Mouse (Mus musculus): ENCODE measurements around the gene Ets1. TPM values are rescaled to one million over a fixed set of nuclear protein-coding genes. Genes with fewer than 3 reads are reported as not detected.

The Ets1 gene
- polyA plus RNA-seq, 1 experiment from 2014 or later: 18.1 TPM

DNA sequence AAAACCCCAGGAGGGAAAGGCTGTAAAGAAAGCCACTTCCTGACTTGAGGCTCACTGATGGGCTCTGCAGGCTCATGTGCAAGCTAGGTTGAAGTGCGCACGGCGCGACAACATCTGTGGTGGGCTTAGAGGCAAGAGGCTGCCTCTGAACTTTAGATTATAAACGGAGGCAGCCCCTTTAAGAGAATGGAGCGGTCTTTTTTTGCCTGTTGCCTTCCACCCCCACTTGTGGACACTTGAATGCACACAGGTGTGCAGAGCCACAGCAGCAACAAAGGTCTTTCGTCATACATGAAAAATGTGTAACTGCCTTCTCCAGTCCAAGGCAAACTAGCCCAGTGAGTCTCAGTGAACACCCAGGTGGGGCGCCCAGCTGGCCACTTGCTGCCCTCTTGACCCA is 110.0 kb downstream of the Ets1 start:
- Histone ChIP-seq H3K4me1 (ENCODE audit: insufficient read depth) (peaks cover 3% of the 10 kb centered on the region; the same call in 1 of the 2 replicates), H3K27me3 (ENCODE audit: insufficient read depth, low read length) (no peaks in the 10 kb centered on the region), H3K4me2 (ENCODE audit: low read depth, low read length) (no peak overlapping the region), H3K9me3 (ENCODE audit: low read length) (no peaks in the 10 kb centered on the region), H3K36me3 (replicated peaks; ENCODE audit: insufficient read depth, low read length) (peaks cover 16% of the 10 kb centered on the region), H3K27ac (ENCODE audit: low read depth) (no peak overlapping the region), H3K9ac (replicated peaks) (no peak overlapping the region), H3K4me3 (ENCODE audit: low read depth, low read length) (no peak overlapping the region)
- TF ChIP-seq CTCF (IDR thresholded peaks at IDR 0.05; ENCODE audit: low read depth) (no peak), EP300 (IDR thresholded peaks at IDR 0.05; ENCODE audit: low read depth) (no peak)
- DNase-seq (no peak), ATAC-seq (no peak)
- WGBS (ENCODE audit: insufficient replicate concordance): 63% methylated on average over 8 of the region's 8 CpGs

DNA sequence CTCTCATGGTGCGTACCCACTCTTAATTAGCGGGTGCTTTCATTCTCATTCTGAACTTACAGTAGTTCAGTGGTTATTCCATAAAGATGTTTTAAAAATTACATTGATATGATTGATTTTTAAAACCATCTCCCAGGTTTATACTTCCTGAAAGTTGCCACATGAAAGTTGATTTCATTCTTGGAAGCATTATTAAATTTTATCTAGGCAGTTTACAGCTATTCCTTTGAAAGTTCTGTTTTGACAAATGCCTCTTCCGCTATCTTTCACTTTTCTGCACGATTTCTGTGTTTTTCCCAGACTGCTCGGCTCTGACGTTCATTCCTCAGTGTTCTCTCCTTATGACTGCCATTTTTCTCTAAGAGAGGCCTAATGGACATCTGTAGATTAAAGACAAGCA is 110.6 kb downstream of the Ets1 start:
- no peak for TF ChIP-seq CTCF (IDR thresholded peaks at IDR 0.05; ENCODE audit: low read depth)
- no peak for TF ChIP-seq EP300 (IDR thresholded peaks at IDR 0.05; ENCODE audit: low read depth)
- H3K4me3 ChIP-seq (ENCODE audit: low read depth, low read length): no peak overlapping the region
- ATAC-seq (no peak), DNase-seq (no peak)
- no peaks in the 10 kb centered on the region for H3K9me3 ChIP-seq (ENCODE audit: low read length)
- no peak overlapping the region for H3K9ac ChIP-seq (replicated peaks)
- H3K27ac ChIP-seq (ENCODE audit: low read depth): no peak overlapping the region
- H3K36me3 ChIP-seq (replicated peaks; ENCODE audit: insufficient read depth, low read length): peaks cover 17% of the 10 kb centered on the region
- peaks cover 3% of the 10 kb centered on the region; the same call in 1 of the 2 replicates for H3K4me1 ChIP-seq (ENCODE audit: insufficient read depth)
- no peaks in the 10 kb centered on the region for H3K27me3 ChIP-seq (ENCODE audit: insufficient read depth, low read length)
- no peak overlapping the region for H3K4me2 ChIP-seq (ENCODE audit: low read depth, low read length)
- WGBS (ENCODE audit: insufficient replicate concordance): 79% methylated on average over 6 of the region's 6 CpGs

DNA sequence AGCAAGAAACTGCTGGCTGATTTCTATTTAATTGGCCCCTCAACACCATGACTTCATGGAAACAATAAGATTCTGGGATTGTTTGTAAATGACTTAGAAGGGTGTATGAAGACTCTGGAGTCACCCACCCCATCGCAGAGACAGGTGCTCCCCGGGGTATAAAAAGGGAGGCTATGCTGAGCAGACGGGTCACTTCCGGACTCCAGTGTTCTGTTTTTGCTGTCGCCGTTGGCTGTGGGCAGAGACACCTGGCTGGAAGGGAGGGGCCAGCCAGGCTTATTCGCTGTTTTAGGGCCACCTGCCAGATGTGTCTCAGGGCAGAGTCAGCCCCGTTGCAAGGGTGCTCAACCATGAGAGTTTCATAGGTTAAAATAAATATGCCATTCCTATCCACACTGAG is 111.6 kb downstream of the Ets1 start:
- 75% methylated on average over 8 of the region's 8 CpGs for WGBS (ENCODE audit: insufficient replicate concordance)
- Histone ChIP-seq H3K4me3 (ENCODE audit: low read depth, low read length) (no peak overlapping the region), H3K4me1 (ENCODE audit: insufficient read depth) (peaks cover 3% of the 10 kb centered on the region; the same call in 1 of the 2 replicates), H3K27me3 (ENCODE audit: insufficient read depth, low read length) (no peaks in the 10 kb centered on the region), H3K9me3 (ENCODE audit: low read length) (no peaks in the 10 kb centered on the region), H3K27ac (ENCODE audit: low read depth) (peak overlapping the region; percentile 64), H3K9ac (replicated peaks) (no peak overlapping the region), H3K4me2 (ENCODE audit: low read depth, low read length) (no peak overlapping the region), H3K36me3 (replicated peaks; ENCODE audit: insufficient read depth, low read length) (peaks cover 17% of the 10 kb centered on the region)
- TF ChIP-seq EP300 (IDR thresholded peaks at IDR 0.05; ENCODE audit: low read depth): no peak
- no peak for TF ChIP-seq CTCF (IDR thresholded peaks at IDR 0.05; ENCODE audit: low read depth)
- ATAC-seq (no peak), DNase-seq (peak; percentile 33)

DNA sequence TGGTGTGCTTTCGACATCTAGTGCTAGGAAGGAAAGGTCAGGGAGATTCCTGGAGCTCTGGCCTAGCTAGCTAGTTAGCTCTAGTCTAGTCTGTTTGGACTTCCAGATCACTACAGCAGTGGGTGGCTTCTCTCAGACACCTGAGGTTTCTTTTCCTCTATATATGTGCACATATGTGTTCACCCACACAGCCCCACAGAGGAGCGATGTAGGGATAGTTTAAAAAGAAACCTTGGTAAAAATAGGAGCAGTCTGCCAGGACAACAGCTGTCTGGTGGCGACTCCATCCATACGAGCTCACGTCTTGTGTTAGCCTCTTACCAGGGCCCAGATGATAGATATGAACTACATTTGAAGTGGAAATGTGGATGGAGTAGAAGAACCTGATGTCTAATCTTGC is 112.5 kb downstream of the Ets1 start:
- Histone ChIP-seq H3K9me3 (ENCODE audit: low read length) (no peaks in the 10 kb centered on the region), H3K36me3 (replicated peaks; ENCODE audit: insufficient read depth, low read length) (peaks cover 22% of the 10 kb centered on the region), H3K27me3 (ENCODE audit: insufficient read depth, low read length) (no peaks in the 10 kb centered on the region), H3K27ac (ENCODE audit: low read depth) (0 out of 2 replicates have a peak overlapping the region, but pooled peaks have one; percentile 6), H3K4me3 (ENCODE audit: low read depth, low read length) (no peak overlapping the region), H3K4me1 (ENCODE audit: insufficient read depth) (no peaks in the 10 kb centered on the region), H3K4me2 (ENCODE audit: low read depth, low read length) (no peak overlapping the region), H3K9ac (replicated peaks) (no peak overlapping the region)
- no peak for ATAC-seq
- no peak for DNase-seq
- TF ChIP-seq CTCF (IDR thresholded peaks at IDR 0.05; ENCODE audit: low read depth) (no peak), EP300 (IDR thresholded peaks at IDR 0.05; ENCODE audit: low read depth) (no peak)
- 74% methylated on average over 5 of the region's 5 CpGs for WGBS (ENCODE audit: insufficient replicate concordance)

DNA sequence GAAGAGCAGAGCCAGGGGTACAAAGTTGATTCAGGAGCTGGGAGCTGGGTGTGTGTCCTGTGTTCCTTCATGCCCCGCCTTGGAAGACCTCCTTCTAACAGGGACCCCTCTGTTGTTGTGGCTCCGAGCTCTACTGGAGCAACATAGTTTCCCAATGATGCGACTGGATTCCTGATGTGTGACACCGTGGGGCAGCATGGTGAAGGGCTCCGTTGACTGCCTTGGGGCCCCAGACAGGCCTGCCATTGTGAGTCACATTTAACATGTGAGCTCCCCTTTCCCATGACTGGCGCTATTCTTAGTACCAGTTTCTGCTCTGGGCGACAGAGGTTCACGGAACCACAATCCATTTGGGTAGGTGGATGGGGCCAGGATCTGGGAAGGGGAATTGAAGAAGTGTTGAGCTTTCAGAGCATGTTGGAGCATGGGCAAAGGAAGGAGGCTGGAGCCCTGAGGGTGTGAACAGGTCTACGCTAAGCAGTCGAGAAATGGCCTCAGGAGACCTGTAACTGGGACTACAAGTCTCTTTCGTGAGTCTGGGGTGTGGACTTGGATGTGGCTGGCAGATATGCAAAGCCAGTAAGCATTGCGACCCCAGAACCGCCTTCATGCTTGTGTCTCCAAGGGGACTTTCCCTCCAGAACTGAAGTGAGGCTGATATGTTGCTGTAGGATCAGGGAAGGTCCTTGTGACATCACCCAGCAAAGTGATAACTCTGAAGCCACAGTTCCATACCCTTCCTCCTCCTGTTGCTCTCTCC is 113.9 kb downstream of the Ets1 start:
- no peaks in the 10 kb centered on the region for H3K9me3 ChIP-seq (ENCODE audit: low read length)
- no peak overlapping the region for H3K27ac ChIP-seq (ENCODE audit: low read depth)
- DNase-seq (no peak), ATAC-seq (no peak)
- no peaks in the 10 kb centered on the region for H3K27me3 ChIP-seq (ENCODE audit: insufficient read depth, low read length)
- H3K4me3 ChIP-seq (ENCODE audit: low read depth, low read length): no peak overlapping the region
- 77% methylated on average over 13 of the region's 13 CpGs for WGBS (ENCODE audit: insufficient replicate concordance)
- H3K4me1 ChIP-seq (ENCODE audit: insufficient read depth): no peaks in the 10 kb centered on the region
- peaks cover 24% of the 10 kb centered on the region for H3K36me3 ChIP-seq (replicated peaks; ENCODE audit: insufficient read depth, low read length)
- no peak for TF ChIP-seq CTCF (IDR thresholded peaks at IDR 0.05; ENCODE audit: low read depth)
- H3K9ac ChIP-seq (replicated peaks): no peak overlapping the region
- H3K4me2 ChIP-seq (ENCODE audit: low read depth, low read length): no peak overlapping the region

DNA sequence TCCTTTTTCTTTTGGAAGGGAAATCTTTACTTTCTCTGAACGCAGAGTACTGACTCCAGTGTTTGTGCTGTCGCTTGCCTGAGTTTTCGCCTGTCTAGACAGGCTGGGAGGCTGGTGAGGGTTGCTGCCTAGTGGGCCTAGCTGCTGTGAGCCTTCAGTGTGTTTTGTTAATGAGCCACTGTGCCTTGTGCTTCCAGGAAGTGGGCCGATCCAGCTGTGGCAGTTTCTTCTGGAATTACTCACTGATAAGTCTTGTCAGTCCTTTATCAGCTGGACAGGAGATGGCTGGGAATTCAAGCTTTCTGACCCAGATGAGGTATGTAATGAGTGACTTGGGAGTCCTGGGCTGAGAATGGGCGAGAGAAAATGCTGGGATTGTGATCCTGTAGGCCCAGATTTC is 116.6 kb downstream of the Ets1 start:
- no peak for ATAC-seq

More for the DNA sequence above, 116.6 kb downstream of the Ets1 start:
- TF ChIP-seq EP300 (IDR thresholded peaks at IDR 0.05; ENCODE audit: low read depth): no peak
- no peak for TF ChIP-seq CTCF (IDR thresholded peaks at IDR 0.05; ENCODE audit: low read depth)
- Histone ChIP-seq H3K27me3 (ENCODE audit: insufficient read depth, low read length) (no peaks in the 10 kb centered on the region), H3K27ac (ENCODE audit: low read depth) (no peak overlapping the region), H3K9ac (replicated peaks) (no peak overlapping the region), H3K4me1 (ENCODE audit: insufficient read depth) (no peaks in the 10 kb centered on the region), H3K36me3 (replicated peaks; ENCODE audit: insufficient read depth, low read length) (peaks cover 36% of the 10 kb centered on the region), H3K9me3 (ENCODE audit: low read length) (no peaks in the 10 kb centered on the region), H3K4me2 (ENCODE audit: low read depth, low read length) (no peak overlapping the region), H3K4me3 (ENCODE audit: low read depth, low read length) (no peak overlapping the region)
- DNase-seq: no peak
- WGBS (ENCODE audit: insufficient replicate concordance): 53% methylated on average over 5 of the region's 5 CpGs
